Mouse (Mus musculus) cerebellum, adult 18-20 months (tissue): ENCODE results near the gene Stx1b.

Experiments
- DNase-seq, 2 experiments: peaks; one replicate each; pipeline ENCODE4 v3.0.0; 2021

Gene Stx1b

GRCm38 (mm10) chr7:127815954-127816821 is 8.2 kb downstream of the Stx1b start:
- peak; percentile 59 to 67 for DNase-seq

- no peak for DNase-seq
Observed at GRCm38 (mm10) chr7:127815116-127815665, 9.2 kb downstream of the Stx1b start.

GRCm38 (mm10) chr7:127814241-127814921 is 10.0 kb downstream of the Stx1b start:
- DNase-seq, result peak; percentile 95 to 96

GRCm38 (mm10) chr7:127813821-127814220 is 10.5 kb downstream of the Stx1b start:
- no peak for DNase-seq

- peak; percentile 45 to 55 for DNase-seq
Observed at GRCm38 (mm10) chr7:127812292-127812691, 12.1 kb downstream of the Stx1b start.

- peak in 1 of 2 experiments; percentile 25 for DNase-seq
Observed at GRCm38 (mm10) chr7:127811240-127811639, 13.1 kb downstream of the Stx1b start.

- DNase-seq, result peak in 1 of 2 experiments; percentile 19
Observed at GRCm38 (mm10) chr7:127810650-127811049, 13.7 kb downstream of the Stx1b start.

- no peak for DNase-seq
Observed at GRCm38 (mm10) chr7:127809846-127810245, 14.5 kb downstream of the Stx1b start.

GRCm38 (mm10) chr7:127808821-127809220 is 15.5 kb downstream of the Stx1b start:
- DNase-seq, result no peak

GRCm38 (mm10) chr7:127802313-127802712 is 22.0 kb downstream of the Stx1b start:
- peak; percentile 82 to 83 for DNase-seq

GRCm38 (mm10) chr7:127801010-127801621 is 23.2 kb downstream of the Stx1b start:
- peak; percentile 40 to 57 for DNase-seq

- peak; percentile 86 for DNase-seq
Observed at GRCm38 (mm10) chr7:127800435-127801009, 23.8 kb downstream of the Stx1b start, which contains the start of gene Hsd3b7. Hsd3b7 (plus strand) TSS chr7:127800604.

GRCm38 (mm10) chr7:127799738-127800137 is 24.6 kb downstream of the Stx1b start:
- no peak for DNase-seq

- no peak for DNase-seq
Observed at GRCm38 (mm10) chr7:127799211-127799610, 25.1 kb downstream of the Stx1b start.

GRCm38 (mm10) chr7:127798591-127798990 is 25.8 kb downstream of the Stx1b start:
- peak; percentile 94 to 98 for DNase-seq

- no peak for DNase-seq
Observed at GRCm38 (mm10) chr7:127797076-127797845, 27.1 kb downstream of the Stx1b start.

GRCm38 (mm10) chr7:127785308-127785707 is 39.0 kb downstream of the Stx1b start, which contains the start of gene Gm49388:
Gm49388 (plus strand) TSS chr7:127785608.
- DNase-seq, result no peak

- DNase-seq, result no peak
Observed at GRCm38 (mm10) chr7:127778350-127778749, 46.0 kb downstream of the Stx1b start.

GRCm38 (mm10) chr7:127777474-127778266 is 46.7 kb downstream of the Stx1b start:
- peak; percentile 44 to 72 for DNase-seq

- DNase-seq, result peak; percentile 97 to 98
Observed at GRCm38 (mm10) chr7:127776878-127777473, 47.4 kb downstream of the Stx1b start.
